ENCODE assay signal across 7 mouse cellular contexts in genomic region chr11:98933151-98933550, GRCm38 (mm10). TPM values are rescaled to one million over a fixed set of nuclear protein-coding genes. Genes with fewer than 3 reads are reported as not detected.
A peak's percentile ranks its signal among the peaks of the same experiment; 100 is the strongest.
DNase-seq lines count a peak whose midpoint lies in the region; ATAC-seq and TF ChIP-seq lines count a peak whose summit lies in the region.

No protein-coding gene starts in this region.

- H3K27ac ChIP-seq in bone marrow, adult 2 months (ENCODE audit: control insufficient read depth, insufficient read depth, low read depth, low read length, poor library complexity) = 0 out of 2 replicates have a peak overlapping the region, but pooled peaks have one; percentile 8
- peak overlapping the region; percentile 69 for H3K27ac ChIP-seq in lung, postnatal 0 days (ENCODE audit: low read length)
- no peak overlapping the region; the same call in 1 of the 2 replicates for H3K27ac ChIP-seq in small intestine, adult 2 months (ENCODE audit: insufficient read depth, low read depth, low read length)

- no peaks in the 10 kb centered on the region for H3K36me3 ChIP-seq in lung, postnatal 0 days (ENCODE audit: insufficient read depth, low read length)
- no peaks in the 10 kb centered on the region for H3K36me3 ChIP-seq in small intestine, adult 2 months (ENCODE audit: control insufficient read depth, insufficient read depth, low read length)

- 13% methylated on average over 9 of the region's 9 CpGs for WGBS in bone marrow, adult 2 months
- 21% methylated on average over 8 of the region's 9 CpGs for WGBS in lung, postnatal 0 days
- WGBS in small intestine, adult 2 months = 13% methylated on average over 9 of the region's 9 CpGs

- no peaks in the 10 kb centered on the region for H3K27me3 ChIP-seq in lung, postnatal 0 days (replicated peaks; ENCODE audit: insufficient read depth, low read length)
- no peaks in the 10 kb centered on the region for H3K27me3 ChIP-seq in small intestine, adult 2 months (ENCODE audit: control insufficient read depth, insufficient read depth, low read length)

- no peak overlapping the region for H3K9ac ChIP-seq in lung, postnatal 0 days (replicated peaks; ENCODE audit: low read depth)

- TF ChIP-seq POLR2A in bone marrow, adult 2 months (IDR thresholded peaks at IDR 0.05; ENCODE audit: borderline replicate concordance, control insufficient read depth, low read depth, low read length) = 0 out of 2 replicates have a peak, but pooled peaks have one; percentile 10
- TF ChIP-seq POLR2A in small intestine, adult 2 months (IDR thresholded peaks at IDR 0.05; ENCODE audit: low read depth, low read length) = no peak

- H3K4me2 ChIP-seq in lung, postnatal 0 days (replicated peaks; ENCODE audit: low read depth, low read length) = peak overlapping the region; percentile 32

- peak; percentile 90 for TF ChIP-seq CTCF in bone marrow, adult 2 months (IDR thresholded peaks at IDR 0.05; ENCODE audit: control insufficient read depth, insufficient read depth, low read length)
- TF ChIP-seq CTCF in lung, postnatal 0 days (IDR thresholded peaks at IDR 0.05) = peak; percentile 83
- peak; percentile 50; the same call in 1 of the 2 replicates for TF ChIP-seq CTCF in small intestine, adult 2 months (IDR thresholded peaks at IDR 0.05; ENCODE audit: extremely low read depth, insufficient read length, insufficient replicate concordance, low read depth, low read length)

- peaks cover 4% of the 10 kb centered on the region for H3K4me1 ChIP-seq in bone marrow, adult 2 months (ENCODE audit: control insufficient read depth, insufficient read depth, low read length)
- peaks cover 59% of the 10 kb centered on the region for H3K4me1 ChIP-seq in lung, postnatal 0 days (ENCODE audit: insufficient read depth, low read depth, low read length)
- H3K4me1 ChIP-seq in small intestine, adult 2 months (ENCODE audit: control insufficient read depth, insufficient read depth, insufficient read length, low read length) = peaks cover 46% of the 10 kb centered on the region

- peak; percentile 18 for ATAC-seq in lung, postnatal 0 days

- no peaks in the 10 kb centered on the region for H3K9me3 ChIP-seq in lung, postnatal 0 days (ENCODE audit: low read length)

- no peak overlapping the region for H3K4me3 ChIP-seq in bone marrow, adult 2 months (replicated peaks; ENCODE audit: control insufficient read depth, low read depth, low read length)
- no peak overlapping the region for H3K4me3 ChIP-seq in lung, postnatal 0 days (ENCODE audit: low read depth, low read length)
- no peak overlapping the region for H3K4me3 ChIP-seq in small intestine, adult 2 months (ENCODE audit: low read depth, low read length)

- 0 out of 2 replicates have a peak, but pooled peaks have one; percentile 19 for TF ChIP-seq EP300 in lung, postnatal 0 days (IDR thresholded peaks at IDR 0.05)

- peak; percentile 62 for DNase-seq in urinary bladder, adult 2 months (ENCODE audit: low spot score)
- DNase-seq in urinary bladder, postnatal 4 days (ENCODE audit: low spot score in 2 of 2) = no peak
- DNase-seq in gastrocnemius, postnatal 25 days = peak; percentile 73
- peak; percentile 74 for DNase-seq in kidney, adult 11 months
- DNase-seq in lung, postnatal 0 days (ENCODE audit: low spot score) = peak; percentile 91

RNA-seq across cellular contexts. Expression of gene Rara, which starts 5.5 kb away (rescaled TPM):
- polyA plus RNA-seq in urinary bladder, adult 2 months (2012; rRNA removed) = 8.5 and 13.7 TPM in 2 replicates
- 8.9 and 17.2 TPM in 2 replicates for polyA plus RNA-seq in bone marrow, adult 2 months (2011; ENCODE audit: insufficient read depth, insufficient read length, low replicate concordance, missing spikeins)
- total RNA-seq in gastrocnemius, postnatal 25 days (2021) = 10 to 100 TPM in 1 of 2 experiments, 1 to 10 TPM in 1; 9.4 to 12.8 TPM
- 26.2 and 28.8 TPM in 2 replicates for polyA plus RNA-seq in lung, postnatal 0 days (2015; fragmentation: Nextera tagmentation; extraction: Ambion mirVana)
- 25.3 and 56.3 TPM in 2 replicates for polyA plus RNA-seq in small intestine, adult 2 months (2012; rRNA removed)

RNA-seq across cellular contexts. Expression of gene Cdc6, which starts 25.6 kb away (rescaled TPM):
- polyA plus RNA-seq in urinary bladder, adult 2 months (2012; rRNA removed) = 2.7 and 3.8 TPM in 2 replicates
- 50.4 and 53.9 TPM in 2 replicates for polyA plus RNA-seq in bone marrow, adult 2 months (2011; ENCODE audit: insufficient read depth, insufficient read length, low replicate concordance, missing spikeins)
- under 1 TPM; 0.13 to 0.56 TPM for total RNA-seq in gastrocnemius, postnatal 25 days (2021)
- 2.5 and 2.6 TPM in 2 replicates for polyA plus RNA-seq in lung, postnatal 0 days (2015; fragmentation: Nextera tagmentation; extraction: Ambion mirVana)
- 0.37 and 0.65 TPM in 2 replicates for polyA plus RNA-seq in small intestine, adult 2 months (2012; rRNA removed)

RNA-seq across cellular contexts. Expression of gene Gjd3, which starts 49.7 kb away (rescaled TPM):
- 0.55 and 0.87 TPM in 2 replicates for polyA plus RNA-seq in urinary bladder, adult 2 months (2012; rRNA removed)
- polyA plus RNA-seq in bone marrow, adult 2 months (2011; ENCODE audit: insufficient read depth, insufficient read length, low replicate concordance, missing spikeins) = not detected in 2 replicates
- total RNA-seq in gastrocnemius, postnatal 25 days (2021) = not detected
- polyA plus RNA-seq in lung, postnatal 0 days (2015; fragmentation: Nextera tagmentation; extraction: Ambion mirVana) = 0.56 and 1.0 TPM in 2 replicates
- polyA plus RNA-seq in small intestine, adult 2 months (2012; rRNA removed) = 3.6 and 5.8 TPM in 2 replicates

Comparison
In these comparisons a context has a peak if more than half of its experiments do, and no peak if none do; other contexts are left out.
1. DNase-seq: peak in urinary bladder, adult 2 months (single experiment), gastrocnemius, postnatal 25 days (single experiment), kidney, adult 11 months (single experiment) and lung, postnatal 0 days (single experiment); none in urinary bladder, postnatal 4 days (0 of 2).
2. RNA of gene Cdc6, which starts 25.6 kb away (polyA plus RNA-seq): 50.4 to 53.9 TPM in bone marrow, adult 2 months; 2.7 to 3.8 TPM in urinary bladder, adult 2 months, 2.5 to 2.6 TPM in lung, postnatal 0 days and 0.37 to 0.65 TPM in small intestine, adult 2 months; every median in the first group is over 10 times any median in the second.
3. Peak in every context shown above with its lines, with median percentiles within 50 percentile points of each other: CTCF ChIP-seq.